Mouse (Mus musculus) liver, embryonic 11.5 days (tissue): ENCODE results near the gene Dnajc17. TPM values are rescaled to one million over a fixed set of nuclear protein-coding genes. Genes with fewer than 3 reads are reported as not detected.

Experiments
- ATAC-seq: fragments of 200-750 bp; cut with Nextera tagmentation; replicated peaks from 2 replicates; pipeline ENCODE4 v1.8.0; 2017; ENCODE audit warnings: moderate number of reproducible peaks, mild to moderate bottlenecking, moderate TSS enrichment, moderate library complexity; ENCODE audit not compliant: low FRiP score
- DNase-seq: peaks from one replicate; pipeline ENCODE4 v3.0.0-alpha.2; 2017; ENCODE audit warnings: low spot score
- H3K27ac ChIP-seq: fragments of 300-500 bp; sonication (generic); 2 replicates; pipeline ENCODE4 v1.5.1; 2014; ENCODE audit warnings: mild to moderate bottlenecking, low read depth, low read length, control low read depth
- H3K27me3 ChIP-seq: fragments of 300-500 bp; sonication (generic); replicated peaks from 2 replicates; pipeline ENCODE4 v1.6.1; 2014; ENCODE audit warnings: low read length, mixed read lengths; ENCODE audit not compliant: control insufficient read depth, insufficient read depth
- H3K36me3 ChIP-seq: fragments of 300-500 bp; sonication (generic); 2 replicates; pipeline ENCODE4 v1.6.1; 2014; ENCODE audit warnings: mild to moderate bottlenecking, low read length, moderate library complexity, mixed read lengths; ENCODE audit not compliant: control insufficient read depth, insufficient read depth
- H3K4me1 ChIP-seq: fragments of 300-500 bp; sonication (generic); replicated peaks from 2 replicates; pipeline ENCODE4 v1.6.1; 2014; ENCODE audit warnings: low read length, mixed read lengths; ENCODE audit not compliant: control insufficient read depth, insufficient read depth
- H3K4me2 ChIP-seq: fragments of 300-500 bp; sonication (generic); 2 replicates; pipeline ENCODE4 v1.6.1; 2014; ENCODE audit warnings: mild to moderate bottlenecking, control low read depth, moderate library complexity
- H3K4me3 ChIP-seq: fragments of 300-500 bp; sonication (generic); 2 replicates; pipeline ENCODE4 v1.5.1; 2014; ENCODE audit warnings: low read depth, low read length, control low read depth
- H3K9ac ChIP-seq: fragments of 300-500 bp; sonication (generic); 2 replicates; pipeline ENCODE4 v1.6.1; 2014; ENCODE audit warnings: low read depth, low read length, control low read depth
- H3K9me3 ChIP-seq: fragments of 300-500 bp; sonication (generic); 2 replicates; pipeline ENCODE4 v1.6.1; 2016; ENCODE audit warnings: low read length, inconsistent platforms, mixed read lengths; ENCODE audit not compliant: control insufficient read depth
- WGBS: fragments of 180-500 bp; shearing (Covaris S2); extraction: QIAGEN DNeasy Blood & Tissue Kit; methylation state at CpG from one replicate; pipeline ENCODE4 v1.1.7; 2014; 5-methylcytosine and 5-hydroxymethylcytosine counted together
- polyA plus RNA-seq: library from polyadenylated mRNA; unstranded; fragments of >200 nt; fragmentation: Nextera tagmentation; extraction: Ambion mirVana; gene quantifications from 2 replicates; pipeline ENCODE4 v1.2.1, GENCODE M21; 2014

Gene Dnajc17
- polyA plus RNA-seq, 1 experiment from 2014 or later = 16.9 TPM

- 0 out of 2 replicates have a peak, but pooled peaks cover 3% of the 10 kb centered on the region for H3K9me3 ChIP-seq
- H3K27ac ChIP-seq = no peak overlapping the region
These were observed 60.8 kb downstream of the Dnajc17 start for GRCm38 (mm10) chr2:119147775-119148174.

GRCm38 (mm10) chr2:119147160-119147678 is 61.4 kb downstream of the Dnajc17 start:
- Histone ChIP-seq H3K27me3 (no peaks in the 10 kb centered on the region), H3K9ac (no peak overlapping the region), H3K27ac (no peak overlapping the region), H3K4me2 (no peak overlapping the region), H3K4me3 (no peak overlapping the region), H3K4me1 (0 out of 2 replicates have a peak, but pooled peaks cover 2% of the 10 kb centered on the region), H3K36me3 (peaks cover 70% of the 10 kb centered on the region), H3K9me3 (0 out of 2 replicates have a peak, but pooled peaks cover 3% of the 10 kb centered on the region)
- WGBS = 91% methylated on average over 22 of the region's 22 CpGs
- ATAC-seq (no peak), DNase-seq (no peak)

More at GRCm38 (mm10) chr2:119147775-119148174, 60.8 kb downstream of the Dnajc17 start:
- H3K4me2 ChIP-seq = no peak overlapping the region
- no peak overlapping the region for H3K4me3 ChIP-seq
- DNase-seq = no peak
- H3K9ac ChIP-seq = no peak overlapping the region
- no peak for ATAC-seq
- H3K4me1 ChIP-seq = 0 out of 2 replicates have a peak, but pooled peaks cover 2% of the 10 kb centered on the region
- H3K27me3 ChIP-seq = no peaks in the 10 kb centered on the region
- H3K36me3 ChIP-seq = peaks cover 65% of the 10 kb centered on the region
- WGBS = 93% methylated on average over 8 of the region's 8 CpGs

DNA sequence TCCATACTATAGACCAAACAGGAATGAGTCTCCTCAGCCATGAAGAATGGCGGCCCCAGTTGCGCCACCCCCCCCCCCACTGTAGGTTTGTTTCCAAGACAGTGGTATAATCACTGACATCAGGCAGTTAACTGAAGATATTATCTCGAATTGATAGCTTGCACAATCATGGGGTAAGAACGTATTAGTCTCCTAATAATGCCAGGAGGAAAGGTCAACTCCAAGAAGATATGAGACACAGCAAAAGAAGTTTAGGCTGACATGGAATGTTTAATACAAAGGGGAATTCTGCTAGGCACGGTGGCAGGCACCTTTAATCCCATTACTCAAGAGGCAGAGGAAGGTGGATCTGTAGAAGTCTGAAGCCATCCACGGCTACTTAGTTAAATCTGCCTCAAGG is 62.2 kb downstream of the Dnajc17 start:
- DNase-seq (no peak), ATAC-seq (no peak)
- Histone ChIP-seq H3K4me2 (no peak overlapping the region), H3K9ac (no peak overlapping the region), H3K36me3 (peaks cover 74% of the 10 kb centered on the region), H3K4me3 (no peak overlapping the region), H3K27me3 (no peaks in the 10 kb centered on the region), H3K9me3 (0 out of 2 replicates have a peak, but pooled peaks cover 3% of the 10 kb centered on the region), H3K4me1 (no peaks in the 10 kb centered on the region), H3K27ac (no peak overlapping the region)
- 88% methylated on average over 6 of the region's 6 CpGs for WGBS

- Histone ChIP-seq H3K27me3 (no peaks in the 10 kb centered on the region), H3K4me1 (no peaks in the 10 kb centered on the region), H3K9ac (no peak overlapping the region), H3K9me3 (0 out of 2 replicates have a peak, but pooled peaks cover 3% of the 10 kb centered on the region), H3K27ac (no peak overlapping the region), H3K36me3 (peaks cover 66% of the 10 kb centered on the region), H3K4me3 (no peak overlapping the region), H3K4me2 (no peak overlapping the region)
- WGBS = 86% methylated on average over 2 of the region's 2 CpGs
- DNase-seq = no peak
- ATAC-seq = no peak
These were observed 63.4 kb downstream of the Dnajc17 start for GRCm38 (mm10) chr2:119145199-119145598.

DNA sequence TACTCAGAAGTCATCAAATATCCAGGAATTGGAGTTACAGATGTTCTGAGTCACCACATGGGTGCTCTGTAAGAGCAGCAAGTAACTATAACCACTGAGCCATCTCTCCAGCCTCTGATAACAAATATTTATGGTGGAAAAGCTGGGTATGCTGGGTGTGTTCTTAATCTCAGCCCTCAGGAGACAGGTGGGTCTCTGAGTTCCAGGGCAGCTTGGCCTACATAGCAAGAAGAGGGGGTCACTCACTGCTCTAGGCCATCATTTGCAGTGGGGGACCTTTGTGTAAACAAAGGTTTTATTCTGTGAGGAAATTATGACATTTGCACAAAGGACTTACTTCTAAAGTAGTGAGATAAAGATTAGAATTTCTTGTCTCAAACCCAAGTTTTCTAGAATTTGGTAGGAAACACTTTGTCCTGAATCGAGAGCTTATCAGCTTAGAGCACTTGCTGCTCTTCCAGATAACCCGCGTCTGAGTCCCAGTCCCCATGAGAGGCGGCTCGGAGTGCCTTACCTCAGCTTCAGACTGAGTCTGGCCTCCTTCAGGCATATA is 72.2 kb downstream of the Dnajc17 start:
- WGBS = 39% methylated on average over 5 of the region's 5 CpGs
- no peak overlapping the region for H3K4me3 ChIP-seq
- no peak overlapping the region for H3K9ac ChIP-seq
- H3K27ac ChIP-seq = peak overlapping the region; percentile 84
- H3K9me3 ChIP-seq = no peaks in the 10 kb centered on the region
- ATAC-seq (peak; percentile 97), DNase-seq (no peak)
- peaks cover 19% of the 10 kb centered on the region for H3K4me1 ChIP-seq
- no peaks in the 10 kb centered on the region for H3K27me3 ChIP-seq
- H3K36me3 ChIP-seq = peaks cover 40% of the 10 kb centered on the region
- peak overlapping the region; percentile 3 for H3K4me2 ChIP-seq

Other genes with a start within 250 kb of the Dnajc17 start
- gene Ccdc32, start 179.4 kb downstream of the Dnajc17 start, polyA plus RNA-seq = 24.8 and 26.5 TPM in 2 replicates
- 7.4 and 7.7 TPM in 2 replicates for gene Rpusd2, start 174.0 kb downstream of the Dnajc17 start, polyA plus RNA-seq
- 60.7 and 64.8 TPM in 2 replicates for gene Knl1, start 161.7 kb downstream of the Dnajc17 start, polyA plus RNA-seq
- 62.0 and 64.0 TPM in 2 replicates for gene Rad51, start 96.0 kb downstream of the Dnajc17 start, polyA plus RNA-seq
- gene Rmdn3, start 51.8 kb downstream of the Dnajc17 start, polyA plus RNA-seq = 75.7 and 80.6 TPM in 2 replicates
- 33.6 and 36.4 TPM in 2 replicates for gene Gchfr, start 41.0 kb downstream of the Dnajc17 start, polyA plus RNA-seq
- 0.23 and 0.25 TPM in 2 replicates for gene Gm14137, start 34.3 kb downstream of the Dnajc17 start, polyA plus RNA-seq
- gene Zfyve19, start 178 bp downstream of the Dnajc17 start, polyA plus RNA-seq = 47.2 and 48.5 TPM in 2 replicates
- not detected in 2 replicates for gene Ppp1r14d, start 21.1 kb upstream of the Dnajc17 start, polyA plus RNA-seq
- gene Spint1, start 28.6 kb upstream of the Dnajc17 start, polyA plus RNA-seq = 2.3 and 2.5 TPM in 2 replicates
- 0.38 TPM in 1 of 2 replicates, not detected in the other for gene Rhov, start 62.5 kb upstream of the Dnajc17 start, polyA plus RNA-seq
- gene Vps18, start 79.9 kb upstream of the Dnajc17 start, polyA plus RNA-seq = 13.4 and 14.0 TPM in 2 replicates
- 5.3 and 5.9 TPM in 2 replicates for gene Dll4, start 117.0 kb upstream of the Dnajc17 start, polyA plus RNA-seq
- gene Chac1, start 142.4 kb upstream of the Dnajc17 start, polyA plus RNA-seq = 2.9 and 3.2 TPM in 2 replicates